Mouse (Mus musculus): ENCODE measurements around the gene Strap.

The Strap gene

GRCm38 (mm10) chr6:137776981-137777380 lies 42.1 kb downstream of the Strap start:
- DNase-seq (ENCODE audit: low spot score), result no peak

GRCm38 (mm10) chr6:137783899-137784637 lies 49.2 kb downstream of the Strap start:
- no peak for DNase-seq (ENCODE audit: low spot score)

- DNase-seq (ENCODE audit: low spot score), result no peak
Measured at GRCm38 (mm10) chr6:137788976-137789590, 54.2 kb downstream of the Strap start.

GRCm38 (mm10) chr6:137789658-137790057 lies 54.8 kb downstream of the Strap start:
- DNase-seq (ENCODE audit: low spot score), result no peak

- DNase-seq (ENCODE audit: low spot score), result no peak
Measured at GRCm38 (mm10) chr6:137795494-137795893, 60.6 kb downstream of the Strap start.

- no peak for DNase-seq (ENCODE audit: low spot score)
Measured at GRCm38 (mm10) chr6:137796596-137797567, 62.0 kb downstream of the Strap start.

GRCm38 (mm10) chr6:137799253-137799652 lies 64.4 kb downstream of the Strap start:
- DNase-seq (ENCODE audit: low spot score), result no peak
